Mouse (Mus musculus): ENCODE data around the gene Gm27029. TPM values are rescaled to one million over a fixed set of nuclear protein-coding genes. Genes with fewer than 3 reads are reported as not detected.
"Not testable (repeated sequence)": the region's sequence is repeated elsewhere in the genome, so short reads cannot be mapped to it uniquely, and the experiment has no call there.

The Gm27029 gene
- polyA plus RNA-seq, 1 experiment from 2014 or later, result 8.5 TPM

DNA sequence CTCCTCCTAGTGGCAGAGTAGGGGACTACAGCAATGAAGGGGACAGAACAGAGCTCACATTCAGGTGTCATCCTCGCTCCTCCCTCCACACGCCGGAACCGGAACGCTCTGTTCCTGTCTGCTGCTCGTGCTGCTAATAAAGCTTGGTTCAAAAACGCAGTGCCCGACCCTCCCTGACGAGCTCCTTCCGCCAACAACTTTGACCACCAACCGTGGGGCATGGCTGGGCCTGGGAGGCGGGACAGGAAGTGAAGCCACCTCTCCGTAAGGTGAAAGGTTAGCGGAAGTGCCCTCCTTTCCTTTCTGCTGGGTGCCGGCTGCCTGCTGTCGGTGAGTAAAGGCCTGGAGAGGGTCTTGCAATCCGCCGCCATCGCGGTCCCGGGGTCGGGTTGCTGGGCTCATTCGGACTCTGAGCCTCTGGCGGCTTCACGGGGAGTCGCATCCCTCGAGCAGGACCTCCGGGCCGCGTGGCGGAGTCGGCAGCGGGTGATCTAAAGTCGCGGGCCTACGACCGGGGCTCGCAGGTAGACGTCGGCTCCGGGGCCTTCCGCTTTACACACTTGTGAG lies 17.6 kb upstream of the Gm27029 start, which contains the start of gene Rpl27:
Gene Rpl27, plus strand, starts transcription at position 172 of the 567 bp plus-strand sequence.
- Histone ChIP-seq H3K4me3 (ENCODE audit: low read depth, low read length) (peak within 1 kb of the TSS; percentile 87), H3K36me3 (ENCODE audit: control insufficient read depth, insufficient read depth, low read length) (peaks cover 21% of the 10 kb centered on the region), H3K9ac (replicated peaks; ENCODE audit: low read depth, low read length) (peak within 1 kb of the TSS; percentile 95), H3K4me2 (replicated peaks; ENCODE audit: low read depth, low read length) (peak within 1 kb of the TSS; percentile 93), H3K9me3 (ENCODE audit: control insufficient read depth, low read depth, low read length) (no peaks in the 10 kb centered on the region), H3K27ac (ENCODE audit: low read length) (peak within 1 kb of the TSS; percentile 90), H3K4me1 (ENCODE audit: control insufficient read depth, insufficient read depth, low read length) (peaks cover 15% of the 10 kb centered on the region; the same call in 1 of the 2 replicates), H3K27me3 (ENCODE audit: control insufficient read depth, insufficient read depth, low read length) (no peaks in the 10 kb centered on the region)
- ATAC-seq (ENCODE audit: insufficient number of reproducible peaks, insufficient read depth, low FRiP score, low read depth), result peak; percentile 98
- WGBS, result under 1% methylated on average over 42 of the region's 42 CpGs

DNA sequence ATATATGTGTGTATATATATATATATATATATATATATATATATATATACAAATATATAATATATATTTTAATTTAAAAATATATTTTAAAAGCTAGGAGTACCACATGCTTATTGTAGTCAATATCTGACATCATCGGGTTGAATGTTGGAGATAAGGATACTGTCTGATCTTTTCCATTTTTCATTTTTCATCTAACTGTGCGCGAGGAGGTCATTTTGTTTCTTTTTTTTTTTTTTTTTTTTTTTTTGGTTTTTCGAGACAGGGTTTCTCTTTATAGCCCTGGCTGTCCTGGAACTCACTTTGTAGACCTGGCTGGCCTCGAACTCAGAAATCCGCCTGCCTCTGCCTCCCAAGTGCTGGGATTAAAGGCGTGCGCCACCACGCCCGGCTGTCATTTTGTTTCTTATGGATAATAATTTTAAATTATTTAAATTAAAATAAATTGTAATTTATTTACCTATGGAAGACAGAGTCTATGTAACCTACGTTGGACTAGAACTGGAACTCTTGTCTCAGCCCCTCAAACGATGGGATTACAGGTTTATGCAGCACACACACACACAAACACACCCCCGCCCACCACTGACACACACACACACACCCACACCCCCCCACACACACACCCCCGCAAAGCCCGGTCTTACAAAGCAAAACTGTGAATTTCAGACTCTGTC lies 17.0 kb upstream of the Gm27029 start:
- peak overlapping the region; percentile 31 for H3K4me2 ChIP-seq (replicated peaks; ENCODE audit: low read depth, low read length)
- WGBS, result 38% methylated on average over 15 of the region's 15 CpGs
- H3K9me3 ChIP-seq (ENCODE audit: control insufficient read depth, low read depth, low read length); ATAC-seq (ENCODE audit: insufficient number of reproducible peaks, insufficient read depth, low FRiP score, low read depth); H3K27me3 ChIP-seq (ENCODE audit: control insufficient read depth, insufficient read depth, low read length); H3K9ac ChIP-seq (replicated peaks; ENCODE audit: low read depth, low read length); H3K27ac ChIP-seq (ENCODE audit: low read length): not testable (repeated sequence)
- peak overlapping the region; percentile 87 for H3K4me3 ChIP-seq (ENCODE audit: low read depth, low read length)
- H3K36me3 ChIP-seq (ENCODE audit: control insufficient read depth, insufficient read depth, low read length), result peaks cover 21% of the 10 kb centered on the region
- peaks cover 15% of the 10 kb centered on the region; the same call in 1 of the 2 replicates for H3K4me1 ChIP-seq (ENCODE audit: control insufficient read depth, insufficient read depth, low read length)

DNA sequence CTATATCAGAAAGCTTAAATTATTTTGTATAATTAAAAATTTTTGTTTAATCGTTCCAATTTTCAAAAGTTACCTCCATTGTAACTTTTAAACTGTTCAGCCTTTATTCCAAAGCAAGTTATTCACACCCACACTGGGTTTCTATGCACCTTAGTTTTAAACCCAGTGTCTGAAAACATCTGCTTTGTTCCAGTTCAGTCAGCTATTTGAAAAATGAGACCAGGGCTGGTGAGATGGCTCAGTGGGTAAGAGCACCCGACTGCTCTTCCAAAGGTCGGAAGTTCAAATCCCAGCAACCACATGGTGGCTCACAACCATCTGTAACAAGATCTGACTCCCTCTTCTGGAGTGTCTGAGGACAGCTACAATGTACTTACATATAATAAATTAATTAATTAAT lies 13.4 kb upstream of the Gm27029 start:
- H3K36me3 ChIP-seq (ENCODE audit: control insufficient read depth, insufficient read depth, low read length), result peaks cover 18% of the 10 kb centered on the region
- H3K4me3 ChIP-seq (ENCODE audit: low read depth, low read length); H3K9me3 ChIP-seq (ENCODE audit: control insufficient read depth, low read depth, low read length); ATAC-seq (ENCODE audit: insufficient number of reproducible peaks, insufficient read depth, low FRiP score, low read depth); H3K9ac ChIP-seq (replicated peaks; ENCODE audit: low read depth, low read length); H3K27me3 ChIP-seq (ENCODE audit: control insufficient read depth, insufficient read depth, low read length); H3K4me1 ChIP-seq (ENCODE audit: control insufficient read depth, insufficient read depth, low read length); H3K4me2 ChIP-seq (replicated peaks; ENCODE audit: low read depth, low read length); H3K27ac ChIP-seq (ENCODE audit: low read length): not testable (repeated sequence)
- 54% methylated on average over 3 of the region's 3 CpGs for WGBS

DNA sequence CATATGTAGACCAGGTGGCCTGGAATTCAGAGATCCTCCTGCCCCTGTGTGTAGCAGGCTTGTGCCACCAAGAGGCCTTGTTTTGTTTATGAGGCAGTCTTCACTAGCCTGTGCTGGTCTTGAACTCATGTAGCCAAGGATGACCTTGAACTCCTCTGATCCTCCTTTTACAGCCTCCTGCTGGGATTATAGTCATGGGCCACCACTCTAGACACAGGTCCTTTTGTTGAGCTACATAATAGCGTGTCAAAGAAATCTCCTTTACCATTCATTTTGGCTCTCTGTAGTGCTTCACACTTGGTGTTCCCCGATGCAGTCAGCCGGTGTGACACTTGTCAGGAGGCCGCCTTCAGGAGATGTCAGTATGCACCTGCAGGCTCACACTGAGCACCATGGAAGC lies 12.3 kb upstream of the Gm27029 start:
- no peak overlapping the region for H3K27ac ChIP-seq (ENCODE audit: low read length)
- H3K4me2 ChIP-seq (replicated peaks; ENCODE audit: low read depth, low read length), result no peak overlapping the region
- no peaks in the 10 kb centered on the region for H3K4me1 ChIP-seq (ENCODE audit: control insufficient read depth, insufficient read depth, low read length)
- no peak overlapping the region for H3K9ac ChIP-seq (replicated peaks; ENCODE audit: low read depth, low read length)
- WGBS, result 84% methylated on average over 4 of the region's 4 CpGs
- H3K27me3 ChIP-seq (ENCODE audit: control insufficient read depth, insufficient read depth, low read length), result no peaks in the 10 kb centered on the region
- H3K4me3 ChIP-seq (ENCODE audit: low read depth, low read length), result no peak overlapping the region
- peaks cover 25% of the 10 kb centered on the region for H3K36me3 ChIP-seq (ENCODE audit: control insufficient read depth, insufficient read depth, low read length)
- no peak for ATAC-seq (ENCODE audit: insufficient number of reproducible peaks, insufficient read depth, low FRiP score, low read depth)
- no peaks in the 10 kb centered on the region for H3K9me3 ChIP-seq (ENCODE audit: control insufficient read depth, low read depth, low read length)

DNA sequence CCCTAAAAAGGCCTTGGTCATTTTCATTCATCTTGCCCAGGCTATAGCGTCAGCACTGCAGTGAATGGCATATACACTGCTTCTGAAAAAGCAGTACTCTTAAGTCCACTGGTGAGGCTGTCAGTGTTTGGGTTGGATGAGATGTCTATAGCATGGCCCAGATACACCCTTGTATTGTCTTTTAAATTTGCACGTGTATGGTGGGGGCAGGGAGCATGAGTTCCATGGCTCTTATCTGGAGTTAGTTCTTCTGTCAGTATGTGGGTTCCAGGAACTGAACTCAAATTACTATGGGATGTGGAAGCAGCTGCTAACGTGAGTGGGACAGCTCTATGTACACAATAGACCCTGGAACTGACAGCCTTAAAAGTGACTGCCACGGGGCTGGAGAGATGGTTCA lies 11.2 kb upstream of the Gm27029 start:
- Histone ChIP-seq H3K27ac (ENCODE audit: low read length) (no peak overlapping the region), H3K36me3 (ENCODE audit: control insufficient read depth, insufficient read depth, low read length) (peaks cover 35% of the 10 kb centered on the region), H3K4me1 (ENCODE audit: control insufficient read depth, insufficient read depth, low read length) (no peaks in the 10 kb centered on the region), H3K9ac (replicated peaks; ENCODE audit: low read depth, low read length) (no peak overlapping the region), H3K4me2 (replicated peaks; ENCODE audit: low read depth, low read length) (no peak overlapping the region), H3K27me3 (ENCODE audit: control insufficient read depth, insufficient read depth, low read length) (no peaks in the 10 kb centered on the region), H3K9me3 (ENCODE audit: control insufficient read depth, low read depth, low read length) (no peaks in the 10 kb centered on the region), H3K4me3 (ENCODE audit: low read depth, low read length) (no peak overlapping the region)
- ATAC-seq (ENCODE audit: insufficient number of reproducible peaks, insufficient read depth, low FRiP score, low read depth), result no peak
- WGBS, result 82% methylated on average over 4 of the region's 4 CpGs

DNA sequence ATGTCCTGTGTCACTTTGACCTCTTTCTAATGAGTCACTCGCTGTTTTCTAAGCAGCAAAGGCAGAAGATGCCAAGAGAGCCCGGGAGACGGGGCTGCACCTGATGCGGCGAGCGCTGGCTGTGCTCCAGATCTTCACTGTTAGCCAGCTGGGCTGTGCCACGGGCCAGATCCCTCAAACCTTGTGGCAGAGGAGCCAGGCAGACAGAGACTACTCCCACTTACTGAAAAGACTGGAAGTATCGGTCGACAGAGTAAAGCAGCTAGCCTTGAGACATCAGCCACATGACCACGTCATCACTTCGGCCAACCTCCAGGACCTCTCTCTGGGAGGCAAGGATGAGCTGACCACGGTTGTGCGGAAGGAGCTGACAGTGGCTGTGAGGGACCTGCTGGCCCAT lies 8.8 kb upstream of the Gm27029 start:
- Histone ChIP-seq H3K9ac (replicated peaks; ENCODE audit: low read depth, low read length) (no peak overlapping the region), H3K27me3 (ENCODE audit: control insufficient read depth, insufficient read depth, low read length) (no peaks in the 10 kb centered on the region), H3K36me3 (ENCODE audit: control insufficient read depth, insufficient read depth, low read length) (peaks cover 41% of the 10 kb centered on the region), H3K4me2 (replicated peaks; ENCODE audit: low read depth, low read length) (no peak overlapping the region), H3K4me1 (ENCODE audit: control insufficient read depth, insufficient read depth, low read length) (no peaks in the 10 kb centered on the region), H3K27ac (ENCODE audit: low read length) (no peak overlapping the region), H3K9me3 (ENCODE audit: control insufficient read depth, low read depth, low read length) (no peaks in the 10 kb centered on the region), H3K4me3 (ENCODE audit: low read depth, low read length) (no peak overlapping the region)
- no peak for ATAC-seq (ENCODE audit: insufficient number of reproducible peaks, insufficient read depth, low FRiP score, low read depth)
- 85% methylated on average over 13 of the region's 13 CpGs for WGBS

DNA sequence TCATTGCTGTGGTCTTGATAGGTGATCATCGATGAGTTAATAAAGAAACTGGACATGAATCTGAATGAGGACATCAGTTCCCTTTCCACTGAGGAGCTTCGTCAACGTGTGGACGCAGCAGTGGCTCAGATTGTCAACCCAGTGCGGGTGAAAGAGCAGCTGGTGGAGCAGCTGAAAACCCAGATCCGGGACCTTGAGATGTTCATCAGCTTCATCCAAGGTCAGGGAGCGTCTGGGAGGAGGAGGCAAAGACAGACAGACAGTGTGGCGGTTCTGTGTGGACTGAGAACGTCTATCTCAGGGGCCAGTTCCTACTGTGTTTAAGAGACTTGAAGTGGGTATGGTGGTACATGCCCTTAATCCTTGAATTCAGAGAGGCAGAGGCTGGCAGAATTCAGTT lies 6.7 kb upstream of the Gm27029 start:
- H3K36me3 ChIP-seq (ENCODE audit: control insufficient read depth, insufficient read depth, low read length), result peaks cover 41% of the 10 kb centered on the region
- H3K27me3 ChIP-seq (ENCODE audit: control insufficient read depth, insufficient read depth, low read length), result no peaks in the 10 kb centered on the region
- ATAC-seq (ENCODE audit: insufficient number of reproducible peaks, insufficient read depth, low FRiP score, low read depth), result no peak
- H3K9ac ChIP-seq (replicated peaks; ENCODE audit: low read depth, low read length), result no peak overlapping the region
- no peak overlapping the region for H3K27ac ChIP-seq (ENCODE audit: low read length)
- H3K9me3 ChIP-seq (ENCODE audit: control insufficient read depth, low read depth, low read length), result no peaks in the 10 kb centered on the region
- no peak overlapping the region for H3K4me3 ChIP-seq (ENCODE audit: low read depth, low read length)
- WGBS, result 90% methylated on average over 9 of the region's 9 CpGs
- H3K4me1 ChIP-seq (ENCODE audit: control insufficient read depth, insufficient read depth, low read length), result peaks cover 8% of the 10 kb centered on the region; the same call in 1 of the 2 replicates
- H3K4me2 ChIP-seq (replicated peaks; ENCODE audit: low read depth, low read length), result no peak overlapping the region

DNA sequence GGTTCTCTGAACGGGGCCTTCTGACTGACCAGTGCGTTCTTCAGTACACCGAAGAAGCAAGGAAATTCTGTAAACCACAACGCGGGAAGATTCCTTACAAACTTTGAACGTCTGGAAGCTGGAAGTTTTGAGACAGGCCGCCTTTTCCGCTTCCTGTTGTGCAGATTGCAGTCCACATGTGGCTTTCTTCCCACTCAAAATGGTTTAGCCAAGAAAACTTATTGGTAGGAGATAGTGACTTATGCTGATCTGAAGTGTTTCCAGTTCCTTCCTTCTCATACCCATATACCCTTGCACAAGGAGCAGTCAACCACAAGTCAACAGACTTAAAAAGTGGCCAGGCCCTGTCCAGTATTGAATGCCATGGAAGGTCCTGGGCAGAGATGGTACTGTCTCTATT lies 1.6 kb upstream of the Gm27029 start:
- Histone ChIP-seq H3K27me3 (ENCODE audit: control insufficient read depth, insufficient read depth, low read length) (no peaks in the 10 kb centered on the region), H3K4me3 (ENCODE audit: low read depth, low read length) (peak overlapping the region; percentile 97; the same call in 1 of the 2 replicates), H3K9me3 (ENCODE audit: control insufficient read depth, low read depth, low read length) (no peaks in the 10 kb centered on the region), H3K36me3 (ENCODE audit: control insufficient read depth, insufficient read depth, low read length) (peaks cover 9% of the 10 kb centered on the region), H3K4me1 (ENCODE audit: control insufficient read depth, insufficient read depth, low read length) (peaks cover 19% of the 10 kb centered on the region; the same call in 1 of the 2 replicates), H3K27ac (ENCODE audit: low read length) (no peak overlapping the region), H3K4me2 (replicated peaks; ENCODE audit: low read depth, low read length) (peak overlapping the region; percentile 86), H3K9ac (replicated peaks; ENCODE audit: low read depth, low read length) (no peak overlapping the region; the same call in 1 of the 2 replicates)
- no peak for ATAC-seq (ENCODE audit: insufficient number of reproducible peaks, insufficient read depth, low FRiP score, low read depth)
- WGBS, result 60% methylated on average over 8 of the region's 8 CpGs

All from stomach, embryonic 14.5 days (tissue).